In the genomic region with DNA sequence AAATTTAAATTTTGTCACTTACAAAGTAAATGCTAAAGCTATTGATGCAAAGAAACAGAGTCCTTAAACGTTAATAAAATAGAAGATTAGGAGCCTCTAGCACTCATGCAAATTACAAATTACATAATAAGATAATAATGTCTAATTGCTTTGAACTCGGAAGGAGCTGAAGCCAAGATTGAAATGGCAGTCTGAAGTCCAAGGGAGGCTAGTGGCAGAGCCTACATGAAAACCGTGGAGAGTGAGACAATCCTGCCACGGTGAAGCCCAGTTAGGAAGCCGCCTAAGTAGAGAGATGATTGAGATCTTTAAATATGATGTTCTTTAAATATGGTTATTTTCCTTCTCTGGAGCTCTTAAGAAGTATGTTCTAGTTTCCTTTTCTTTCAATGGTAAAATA, we compare ENCODE assay signal across 18 mouse cellular contexts.
"Had no signal": no experiment of that assay in that cellular context is flagged by ENCODE, and none has a peak within 500 bp of the region (broad histone marks: within the 10 kb centered on the region; RNA-seq: fewer than 3 reads in every experiment).

No protein-coding gene starts in this region.

- ATAC-seq: liver, postnatal 0 days; lung, postnatal 0 days; midbrain, embryonic 13.5 days; midbrain, embryonic 15.5 days had no signal

- H3K9me3 ChIP-seq: lung, embryonic 15.5 days; megakaryocyte, embryonic 14.5 days; midbrain, embryonic 13.5 days; midbrain, embryonic 15.5 days; neural tube, embryonic 12.5 days; stomach, embryonic 15.5 days had no signal

- H3K4me2 ChIP-seq: lung, embryonic 15.5 days; midbrain, embryonic 11.5 days; midbrain, embryonic 13.5 days; midbrain, embryonic 15.5 days; neural tube, embryonic 12.5 days; stomach, embryonic 15.5 days had no signal

- H3K4me1 ChIP-seq: lung, embryonic 15.5 days; midbrain, embryonic 13.5 days; midbrain, embryonic 15.5 days; neural tube, embryonic 12.5 days; stomach, embryonic 15.5 days had no signal

- DNase-seq: liver, postnatal 0 days; lung, adult 2 months; lung, postnatal 14 days; lung, postnatal 36 days; right cerebral cortex, postnatal 14 days; thymus, adult 2 months; thymus, postnatal 25 days; thymus, postnatal 4 days had no signal

- H3K36me3 ChIP-seq: lung, embryonic 15.5 days; midbrain, embryonic 13.5 days; midbrain, embryonic 15.5 days; neural tube, embryonic 12.5 days; stomach, embryonic 15.5 days had no signal

- H3K27ac ChIP-seq: lung, embryonic 15.5 days; macrophage; midbrain, embryonic 13.5 days; midbrain, embryonic 15.5 days; neural tube, embryonic 12.5 days; stomach, embryonic 15.5 days; stomach, postnatal 0 days had no signal

- H3K4me3 ChIP-seq: lung, embryonic 15.5 days; megakaryocyte, embryonic 14.5 days; midbrain, embryonic 13.5 days; midbrain, embryonic 15.5 days; neural tube, embryonic 12.5 days; stomach, embryonic 15.5 days had no signal

- H3K9ac ChIP-seq: liver, postnatal 0 days; lung, embryonic 15.5 days; midbrain, embryonic 13.5 days; midbrain, embryonic 15.5 days; neural tube, embryonic 12.5 days; stomach, embryonic 15.5 days had no signal

- H3K27me3 ChIP-seq: lung, embryonic 15.5 days; megakaryocyte, embryonic 14.5 days; midbrain, embryonic 13.5 days; midbrain, embryonic 15.5 days; neural tube, embryonic 12.5 days; stomach, embryonic 15.5 days had no signal
